Mouse (Mus musculus) ES-E14 (cell line): ENCODE results near the gene Galnt14. TPM values are rescaled to one million over a fixed set of nuclear protein-coding genes. Genes with fewer than 3 reads are reported as not detected.

Experiments used
- DNase-seq: peaks from one replicate; pipeline ENCODE4 v3.0.0-alpha.2; 2013; ENCODE audit warnings: low read depth, low spot score
- H3K27ac ChIP-seq: 2 replicates; pipeline ENCODE4 v1.5.1; 2012; ENCODE audit warnings: low read depth, mild to moderate bottlenecking, low read length, moderate library complexity, mixed read lengths; ENCODE audit not compliant: poor library complexity, insufficient read depth, severe bottlenecking
- H3K36me3 ChIP-seq: 2 replicates; pipeline ENCODE4 v1.6.1; 2012; ENCODE audit warnings: mild to moderate bottlenecking, low read length, moderate library complexity, mixed read lengths; ENCODE audit not compliant: control insufficient read depth, poor library complexity, insufficient read depth, severe bottlenecking
- H3K4me1 ChIP-seq, 2 experiments: fragments of 150-350 bp in 1 of 2; sonication (generic) in 1 of 2; 2 replicates each; pipeline ENCODE4 v1.6.1; 2012; ENCODE audit warnings: low read length in 2 of 2, mild to moderate bottlenecking in 1 of 2, mixed read lengths in 1 of 2; ENCODE audit not compliant: control insufficient read depth in 2 of 2, insufficient read depth in 2 of 2, poor library complexity in 1 of 2
- H3K4me3 ChIP-seq, 2 experiments: fragments of 150-350 bp in 1 of 2; sonication (generic) in 1 of 2; 2 replicates each; pipeline ENCODE4 v1.5.1; 2012; ENCODE audit warnings: low read length in 2 of 2, low read depth in 1 of 2, mild to moderate bottlenecking in 1 of 2, mixed read lengths in 1 of 2; ENCODE audit not compliant: insufficient read depth in 1 of 2, poor library complexity in 1 of 2, severe bottlenecking in 1 of 2
- H3K9ac ChIP-seq: 2 replicates; pipeline ENCODE4 v1.6.1; 2012; ENCODE audit warnings: low read depth, mild to moderate bottlenecking, low read length, mixed read lengths; ENCODE audit not compliant: poor library complexity, insufficient read depth, severe bottlenecking
- H3K9me3 ChIP-seq: fragments of 150-350 bp; sonication (generic); 2 replicates; pipeline ENCODE4 v1.6.1; 2012; ENCODE audit warnings: low read depth, mild to moderate bottlenecking, low read length; ENCODE audit not compliant: control insufficient read depth, insufficient read depth
- CHD2 ChIP-seq: IDR thresholded peaks from 2 replicates; pipeline ENCODE4 v1.6.1; 2014; ENCODE audit warnings: mild to moderate bottlenecking, low read depth, low read length, inconsistent platforms
- HCFC1 ChIP-seq: IDR thresholded peaks from 2 replicates; pipeline ENCODE4 v1.6.1; 2012; ENCODE audit warnings: low read length, inconsistent platforms, borderline replicate concordance; ENCODE audit not compliant: insufficient read depth
- MAFK ChIP-seq: IDR thresholded peaks from 2 replicates; pipeline ENCODE4 v1.6.1; 2014; ENCODE audit warnings: mild to moderate bottlenecking, low read depth, low read length, inconsistent platforms; ENCODE audit not compliant: insufficient read depth
- ZC3H11A ChIP-seq: IDR thresholded peaks from 2 replicates; pipeline ENCODE4 v1.6.1; 2012; ENCODE audit warnings: low read depth, mild to moderate bottlenecking, inconsistent platforms, low read length, borderline replicate concordance
- ZNF384 ChIP-seq: IDR thresholded peaks from 2 replicates; pipeline ENCODE4 v1.6.1; 2012; ENCODE audit warnings: low read depth, low read length, inconsistent platforms
- in situ Hi-C, 2 experiments: fragments of 600-800 bp; cut with MboI; formaldehyde crosslinking; loops; one replicate each; pipeline ENCODE4 v1.15.1; 2025; ENCODE audit warnings: low sequenced_read_pairs in 2 of 2, inconsistent platforms in 1 of 2; ENCODE audit not compliant: unreplicated experiment in 2 of 2
- total RNA-seq: library from RNA; depleted of rRNA; stranded (reverse); fragments of 300-350 nt; gene quantifications from 2 replicates; pipeline ENCODE4 v1.2.3, GENCODE M21; 2012; rRNA removed

Gene Galnt14
- total RNA-seq, 1 experiment = 4.6 TPM

GRCm38 (mm10) chr17:73458741-73459140 is 251.5 kb downstream of the Galnt14 start:
- no peaks in the 10 kb centered on the region for H3K9me3 ChIP-seq
- no peak overlapping the region for H3K4me3 ChIP-seq
- TF ChIP-seq HCFC1 (no peak), ZC3H11A (no peak), ZNF384 (no peak), CHD2 (no peak), MAFK (no peak)
- no peaks in the 10 kb centered on the region for H3K4me1 ChIP-seq
- no peaks in the 10 kb centered on the region for H3K36me3 ChIP-seq
- DNase-seq = no peak
- no peak overlapping the region for H3K27ac ChIP-seq
- H3K9ac ChIP-seq = no peak overlapping the region
- in situ Hi-C loops = no loop called here

- H3K4me3 ChIP-seq = no peak overlapping the region
- TF ChIP-seq HCFC1 (no peak), ZNF384 (no peak), CHD2 (no peak), ZC3H11A (no peak), MAFK (no peak)
- DNase-seq = no peak
Measured at GRCm38 (mm10) chr17:73456551-73456950, 253.7 kb downstream of the Galnt14 start.

GRCm38 (mm10) chr17:73453646-73454045 is 256.6 kb downstream of the Galnt14 start:
- H3K4me1 ChIP-seq = no peaks in the 10 kb centered on the region
- no peak for TF ChIP-seq ZC3H11A
- no peak for TF ChIP-seq HCFC1
- no peak for TF ChIP-seq ZNF384
- TF ChIP-seq CHD2 = no peak
- TF ChIP-seq MAFK = no peak
- H3K9ac ChIP-seq = no peak overlapping the region
- in situ Hi-C loops = no loop called here
- no peaks in the 10 kb centered on the region for H3K36me3 ChIP-seq
- no peaks in the 10 kb centered on the region for H3K9me3 ChIP-seq
- no peak overlapping the region for H3K4me3 ChIP-seq
- H3K27ac ChIP-seq = no peak overlapping the region
- DNase-seq = no peak

More at GRCm38 (mm10) chr17:73456551-73456950, 253.7 kb downstream of the Galnt14 start:
- Histone ChIP-seq H3K9me3 (no peaks in the 10 kb centered on the region), H3K36me3 (no peaks in the 10 kb centered on the region), H3K27ac (no peak overlapping the region), H3K4me1 (no peaks in the 10 kb centered on the region), H3K9ac (no peak overlapping the region)
- in situ Hi-C loops = no loop called here

- in situ Hi-C loops = no loop called here
- no peaks in the 10 kb centered on the region for H3K9me3 ChIP-seq
- no peak for TF ChIP-seq ZNF384
- no peaks in the 10 kb centered on the region for H3K4me1 ChIP-seq
- no peaks in the 10 kb centered on the region for H3K36me3 ChIP-seq
- H3K27ac ChIP-seq = no peak overlapping the region
- no peak for DNase-seq
- no peak overlapping the region for H3K9ac ChIP-seq
- no peak overlapping the region for H3K4me3 ChIP-seq
Measured at GRCm38 (mm10) chr17:73452151-73452760, 258.0 kb downstream of the Galnt14 start.

- Histone ChIP-seq H3K4me1 (no peaks in the 10 kb centered on the region), H3K27ac (no peak overlapping the region), H3K36me3 (no peaks in the 10 kb centered on the region), H3K9me3 (no peaks in the 10 kb centered on the region), H3K9ac (no peak overlapping the region), H3K4me3 (no peak overlapping the region)
- DNase-seq = no peak
- no peak for TF ChIP-seq MAFK
- no peak for TF ChIP-seq HCFC1
- TF ChIP-seq CHD2 = no peak
- TF ChIP-seq ZC3H11A = no peak
- no peak for TF ChIP-seq ZNF384
- in situ Hi-C loops = no loop called here
Measured at GRCm38 (mm10) chr17:73449104-73449503, 261.1 kb downstream of the Galnt14 start.

Other genes with a start within 250 kb of the Galnt14 start
- gene Ehd3, start 93.7 kb upstream of the Galnt14 start, total RNA-seq = 1.7 and 2.7 TPM in 2 replicates
- 0.11 and 0.13 TPM in 2 replicates for gene Xdh, start 239.7 kb upstream of the Galnt14 start, total RNA-seq